Mouse (Mus musculus): Measurements from ENCODE around the gene Trim31. TPM values are rescaled to one million over a fixed set of nuclear protein-coding genes. Genes with fewer than 3 reads are reported as not detected.
"Not testable (repeated sequence)": the region's sequence is repeated elsewhere in the genome, so short reads cannot be mapped to it uniquely, and the experiment has no call there.

Gene Trim31
- polyA plus RNA-seq, 1 experiment from 2014 or later, result not detected

DNA sequence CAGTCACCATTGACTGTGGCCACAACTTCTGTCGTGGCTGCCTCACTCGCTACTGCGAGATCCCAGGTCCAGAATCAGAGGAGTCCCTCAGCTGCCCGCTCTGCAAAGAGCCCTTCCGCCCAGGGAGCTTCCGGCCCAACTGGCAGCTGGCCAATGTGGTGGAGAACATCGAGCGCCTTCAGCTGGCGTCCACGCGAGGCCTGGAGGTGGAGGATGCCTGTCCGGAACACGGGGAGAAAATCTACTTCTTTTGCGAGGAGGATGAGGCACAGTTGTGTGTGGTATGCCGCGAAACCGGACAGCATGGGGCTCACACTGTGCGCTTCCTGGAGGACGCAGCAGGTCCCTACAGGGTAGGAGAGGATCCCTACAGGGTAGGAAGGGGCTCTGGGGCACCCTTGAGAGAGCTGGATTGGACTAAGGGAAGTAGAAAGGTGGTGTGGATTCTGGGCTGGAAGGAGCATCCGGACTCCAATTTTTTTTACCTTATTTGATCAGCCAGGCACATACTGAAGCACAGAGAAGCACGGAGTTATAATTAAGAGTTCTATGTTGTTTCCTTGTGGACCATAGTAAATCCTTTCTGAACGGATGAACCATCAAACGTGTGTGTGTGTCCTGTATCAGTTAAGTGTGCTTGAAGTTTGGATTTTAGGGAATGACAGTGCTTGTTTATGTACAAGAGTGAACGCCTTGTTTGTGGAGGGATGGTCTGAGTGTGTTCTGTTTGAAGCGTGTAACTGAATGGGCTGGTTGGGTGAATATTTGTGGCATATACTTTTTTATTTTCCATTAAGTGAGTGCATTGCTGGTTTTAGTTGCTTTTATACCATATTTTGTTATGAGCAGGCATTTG lies 27.7 kb upstream of the Trim31 start:
- peaks cover 36% of the 10 kb centered on the region for H3K27me3 ChIP-seq (ENCODE audit: insufficient read depth, poor library complexity, severe bottlenecking)
- WGBS, result 66% methylated on average over 25 of the region's 25 CpGs
- no peak for DNase-seq (ENCODE audit: low spot score)
- peak overlapping the region; percentile 38 for H3K4me3 ChIP-seq
- H3K9me3 ChIP-seq, result no peaks in the 10 kb centered on the region
- H3K4me1 ChIP-seq, result peaks cover 9% of the 10 kb centered on the region
- peak overlapping the region; percentile 80 for H3K27ac ChIP-seq
- H3K36me3 ChIP-seq, result no peaks in the 10 kb centered on the region

GRCm38 (mm10) chr17:36874636-36875035 lies 23.3 kb upstream of the Trim31 start:
- H3K27me3 ChIP-seq (ENCODE audit: insufficient read depth, poor library complexity, severe bottlenecking), result peaks cover 6% of the 10 kb centered on the region; the same call in 1 of the 2 replicates
- no peaks in the 10 kb centered on the region for H3K36me3 ChIP-seq
- no peak overlapping the region for H3K27ac ChIP-seq
- H3K4me3 ChIP-seq, result no peak overlapping the region
- H3K4me1 ChIP-seq, result no peaks in the 10 kb centered on the region
- WGBS, result 65% methylated on average over 4 of the region's 4 CpGs
- DNase-seq (ENCODE audit: low spot score), result no peak
- H3K9me3 ChIP-seq, result no peaks in the 10 kb centered on the region

DNA sequence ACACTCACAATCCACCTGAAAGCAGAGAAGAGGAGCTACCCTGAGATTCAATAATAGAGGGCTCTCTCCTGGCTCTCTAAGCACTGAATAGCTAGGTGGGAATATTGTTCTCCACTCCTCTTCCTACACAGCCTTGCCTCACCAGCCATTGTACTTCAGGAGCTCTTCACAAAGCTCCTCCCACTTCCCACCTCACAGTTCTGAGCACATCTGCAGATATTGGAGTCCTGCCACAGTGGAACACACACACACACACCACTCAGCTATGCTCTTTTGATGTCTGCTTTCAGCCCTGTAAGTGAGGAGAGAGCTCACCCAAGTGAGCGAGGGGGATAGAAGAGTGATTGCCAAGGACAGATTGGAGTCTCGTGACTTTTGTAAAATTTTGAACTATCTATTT lies 14.6 kb upstream of the Trim31 start:
- 73% methylated on average over 2 of the region's 2 CpGs for WGBS
- no peak for DNase-seq (ENCODE audit: low spot score)
- Histone ChIP-seq H3K4me1 (no peaks in the 10 kb centered on the region), H3K36me3 (no peaks in the 10 kb centered on the region), H3K27ac (no peak overlapping the region), H3K27me3 (ENCODE audit: insufficient read depth, poor library complexity, severe bottlenecking) (no peaks in the 10 kb centered on the region), H3K4me3 (no peak overlapping the region), H3K9me3 (no peaks in the 10 kb centered on the region)

DNA sequence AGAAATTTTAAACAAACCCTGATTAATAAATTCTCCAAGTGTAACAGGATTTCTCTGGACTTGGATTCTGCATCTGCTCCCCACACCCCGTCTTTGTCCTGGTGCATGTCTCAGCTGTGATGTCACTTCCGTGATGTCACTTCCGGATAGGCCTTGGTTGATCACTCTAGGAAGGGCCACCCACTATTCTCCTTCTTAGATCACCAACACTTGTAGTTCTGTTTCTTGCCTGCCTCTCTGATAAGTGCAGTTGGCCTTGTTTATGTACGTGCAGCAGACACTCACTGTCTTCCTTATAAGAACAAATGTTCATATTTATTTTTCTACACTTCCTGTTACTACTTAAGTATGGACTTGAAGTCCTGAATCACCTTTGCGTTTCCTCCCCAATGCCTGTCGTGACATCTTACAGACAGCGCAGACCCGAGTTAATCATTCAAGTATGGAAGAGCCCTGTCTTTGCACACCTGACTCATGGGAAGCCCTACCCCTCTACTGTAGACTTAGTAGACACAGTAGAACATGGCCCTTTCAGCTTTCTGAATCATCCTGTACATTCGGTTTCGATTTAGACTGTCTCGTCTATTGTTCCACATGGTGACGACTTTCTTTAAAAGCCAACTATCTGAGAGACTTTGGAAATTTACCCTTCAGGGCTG lies 12.7 kb upstream of the Trim31 start:
- Histone ChIP-seq H3K27me3 (ENCODE audit: insufficient read depth, poor library complexity, severe bottlenecking) (peaks cover 9% of the 10 kb centered on the region; the same call in 1 of the 2 replicates), H3K27ac (no peak overlapping the region), H3K9me3 (no peaks in the 10 kb centered on the region), H3K4me3 (no peak overlapping the region), H3K4me1 (no peaks in the 10 kb centered on the region), H3K36me3 (no peaks in the 10 kb centered on the region)
- WGBS, result 89% methylated on average over 12 of the region's 12 CpGs
- no peak for DNase-seq (ENCODE audit: low spot score)

DNA sequence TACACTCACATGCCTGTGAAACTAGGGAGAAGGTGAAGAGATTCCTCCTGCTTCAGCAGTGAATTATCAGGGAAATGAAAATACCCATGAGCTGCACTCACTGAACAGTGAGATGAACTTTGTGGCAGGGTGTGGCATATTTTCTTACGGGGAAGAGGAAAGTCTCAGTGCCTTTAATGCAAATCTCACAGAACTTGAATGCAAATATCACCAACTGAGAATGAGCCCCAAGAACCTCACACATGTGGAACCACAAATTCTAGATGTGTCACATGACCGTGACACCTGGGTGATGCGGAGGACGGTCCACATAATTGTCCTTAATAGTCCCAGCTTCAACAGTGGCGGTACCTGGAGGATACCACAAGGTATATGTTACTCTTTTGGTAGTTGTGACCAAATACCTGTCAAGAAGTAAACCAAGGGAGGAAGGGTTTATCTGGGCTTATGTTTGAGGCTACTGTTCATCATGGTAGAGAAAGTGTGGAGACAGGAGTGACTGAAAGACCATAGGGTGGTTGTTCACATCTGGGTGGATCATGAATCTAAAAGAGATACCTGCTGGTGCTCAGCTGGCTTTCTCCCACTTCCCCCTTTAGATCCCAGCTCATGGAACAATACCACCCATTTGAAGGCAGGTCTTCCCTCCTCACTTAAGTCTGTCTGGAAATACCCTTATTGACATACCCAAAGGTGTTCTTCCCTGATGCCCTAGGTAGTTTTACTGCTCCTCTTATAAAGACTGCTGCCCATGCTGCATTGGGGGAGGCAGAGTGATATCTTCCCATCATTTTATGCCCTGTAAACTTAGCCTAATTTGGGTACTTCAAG lies 7.6 kb upstream of the Trim31 start, which contains the start of gene Trim40:
Trim40 (minus strand) TSS at position 51 of the 831 bp plus-strand sequence.
- Histone ChIP-seq H3K9me3 (no peaks in the 10 kb centered on the region), H3K27ac (no peak within 1 kb of the TSS), H3K36me3 (no peaks in the 10 kb centered on the region), H3K4me3 (no peak within 1 kb of the TSS), H3K27me3 (ENCODE audit: insufficient read depth, poor library complexity, severe bottlenecking) (peaks cover 23% of the 10 kb centered on the region; the same call in 1 of the 2 replicates), H3K4me1 (no peaks in the 10 kb centered on the region)
- WGBS, result 83% methylated on average over 5 of the region's 5 CpGs
- DNase-seq (ENCODE audit: low spot score), result no peak

GRCm38 (mm10) chr17:36891496-36891895 lies 6.4 kb upstream of the Trim31 start:
- not testable (repeated sequence) for DNase-seq (ENCODE audit: low spot score); H3K27ac ChIP-seq; H3K36me3 ChIP-seq; H3K4me3 ChIP-seq; H3K4me1 ChIP-seq; H3K9me3 ChIP-seq
- WGBS, result 71% methylated on average over 1 of the region's 1 CpGs
- H3K27me3 ChIP-seq (ENCODE audit: insufficient read depth, poor library complexity, severe bottlenecking), result peaks cover 23% of the 10 kb centered on the region; the same call in 1 of the 2 replicates

GRCm38 (mm10) chr17:36892362-36892761 lies 5.6 kb upstream of the Trim31 start:
- no peak for DNase-seq (ENCODE audit: low spot score)
- H3K36me3 ChIP-seq, result no peaks in the 10 kb centered on the region
- no peak overlapping the region for H3K27ac ChIP-seq
- H3K27me3 ChIP-seq (ENCODE audit: insufficient read depth, poor library complexity, severe bottlenecking), result peaks cover 23% of the 10 kb centered on the region; the same call in 1 of the 2 replicates
- no peaks in the 10 kb centered on the region for H3K9me3 ChIP-seq
- no peak overlapping the region for H3K4me3 ChIP-seq
- WGBS, result 20% methylated on average over 2 of the region's 2 CpGs
- no peaks in the 10 kb centered on the region for H3K4me1 ChIP-seq

DNA sequence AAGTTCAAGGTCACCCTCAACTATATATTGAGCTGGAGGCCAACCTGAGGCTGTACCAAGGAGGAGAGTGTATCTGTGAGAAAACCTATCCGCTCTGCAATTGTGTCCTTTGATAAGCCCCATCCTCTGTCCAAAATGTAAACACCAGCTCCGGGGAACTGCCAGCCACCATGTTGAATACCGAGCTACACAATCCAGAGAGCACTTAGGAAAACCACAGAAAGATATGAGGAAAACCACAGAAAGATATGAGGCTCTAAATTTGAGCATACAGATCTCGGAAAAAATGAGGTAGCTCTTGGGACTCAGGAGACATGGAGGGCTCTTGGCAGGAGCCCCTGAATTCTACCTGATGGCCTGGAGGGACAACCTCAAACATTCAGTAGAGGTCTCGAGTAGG lies 4.5 kb upstream of the Trim31 start:
- no peaks in the 10 kb centered on the region for H3K36me3 ChIP-seq
- WGBS, result 63% methylated on average over 5 of the region's 5 CpGs
- H3K4me1 ChIP-seq, result no peaks in the 10 kb centered on the region
- DNase-seq (ENCODE audit: low spot score), result no peak
- H3K27me3 ChIP-seq (ENCODE audit: insufficient read depth, poor library complexity, severe bottlenecking), result peaks cover 23% of the 10 kb centered on the region; the same call in 1 of the 2 replicates
- H3K4me3 ChIP-seq, result no peak overlapping the region
- no peak overlapping the region for H3K27ac ChIP-seq
- no peaks in the 10 kb centered on the region for H3K9me3 ChIP-seq

- Histone ChIP-seq H3K27ac (no peak overlapping the region), H3K36me3 (no peaks in the 10 kb centered on the region), H3K9me3 (no peaks in the 10 kb centered on the region), H3K4me1 (no peaks in the 10 kb centered on the region), H3K27me3 (ENCODE audit: insufficient read depth, poor library complexity, severe bottlenecking) (peaks cover 4% of the 10 kb centered on the region; the same call in 1 of the 2 replicates), H3K4me3 (no peak overlapping the region)
- no peak for DNase-seq (ENCODE audit: low spot score)
- WGBS, result 93% methylated on average over 1 of the region's 1 CpGs
Observed at GRCm38 (mm10) chr17:36896583-36896982, 1.3 kb upstream of the Trim31 start.

GRCm38 (mm10) chr17:36897065-36897464 lies 853 bp upstream of the Trim31 start:
- Histone ChIP-seq H3K4me1 (no peaks in the 10 kb centered on the region), H3K4me3 (no peak overlapping the region), H3K27ac (no peak overlapping the region), H3K9me3 (no peaks in the 10 kb centered on the region), H3K36me3 (no peaks in the 10 kb centered on the region), H3K27me3 (ENCODE audit: insufficient read depth, poor library complexity, severe bottlenecking) (no peaks in the 10 kb centered on the region)
- DNase-seq (ENCODE audit: low spot score), result no peak

- no peak overlapping the region for H3K27ac ChIP-seq
- H3K4me3 ChIP-seq, result no peak overlapping the region
- 77% methylated on average over 4 of the region's 4 CpGs for WGBS
- H3K9me3 ChIP-seq, result no peaks in the 10 kb centered on the region
- no peaks in the 10 kb centered on the region for H3K27me3 ChIP-seq (ENCODE audit: insufficient read depth, poor library complexity, severe bottlenecking)
- no peak for DNase-seq (ENCODE audit: low spot score)
- H3K4me1 ChIP-seq, result no peaks in the 10 kb centered on the region
- no peaks in the 10 kb centered on the region for H3K36me3 ChIP-seq
Observed at GRCm38 (mm10) chr17:36899376-36899775, 1.5 kb downstream of the Trim31 start.

DNA sequence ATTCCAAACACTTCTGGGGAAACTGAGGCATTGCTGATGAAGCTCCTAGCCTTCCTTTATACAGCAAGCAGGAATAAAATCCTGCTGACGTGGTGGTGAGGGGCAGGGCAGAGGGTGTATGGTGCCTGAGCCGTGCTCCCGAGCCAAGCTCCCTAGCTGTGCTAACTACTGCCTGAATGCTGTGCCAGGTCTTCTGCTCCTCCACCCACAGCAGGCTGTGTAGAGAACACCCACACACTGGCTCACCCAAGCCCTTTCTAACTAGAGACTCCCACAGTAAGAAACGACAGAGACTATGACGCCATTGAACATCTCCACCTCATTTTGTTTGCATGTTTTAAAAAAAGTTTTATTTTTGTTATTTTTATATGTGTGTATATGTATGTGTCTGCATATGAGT lies 2.1 kb downstream of the Trim31 start:
- no peak for DNase-seq (ENCODE audit: low spot score)
- 72% methylated on average over 5 of the region's 5 CpGs for WGBS

More for the DNA sequence above, 2.1 kb downstream of the Trim31 start:
- no peaks in the 10 kb centered on the region for H3K36me3 ChIP-seq
- no peak overlapping the region for H3K27ac ChIP-seq
- no peaks in the 10 kb centered on the region for H3K27me3 ChIP-seq (ENCODE audit: insufficient read depth, poor library complexity, severe bottlenecking)
- no peaks in the 10 kb centered on the region for H3K9me3 ChIP-seq
- no peak overlapping the region for H3K4me3 ChIP-seq
- no peaks in the 10 kb centered on the region for H3K4me1 ChIP-seq

All from heart, embryonic 10.5 days (tissue).